Mouse (Mus musculus) lung, postnatal 10 days (tissue): ENCODE data around the gene Ccdc6.
A peak's percentile ranks its signal among the peaks of the same experiment; 100 is the strongest.

Source experiments
- DNase-seq: peaks from one replicate; pipeline ENCODE4 v3.0.0; 2021

The Ccdc6 gene

DNA sequence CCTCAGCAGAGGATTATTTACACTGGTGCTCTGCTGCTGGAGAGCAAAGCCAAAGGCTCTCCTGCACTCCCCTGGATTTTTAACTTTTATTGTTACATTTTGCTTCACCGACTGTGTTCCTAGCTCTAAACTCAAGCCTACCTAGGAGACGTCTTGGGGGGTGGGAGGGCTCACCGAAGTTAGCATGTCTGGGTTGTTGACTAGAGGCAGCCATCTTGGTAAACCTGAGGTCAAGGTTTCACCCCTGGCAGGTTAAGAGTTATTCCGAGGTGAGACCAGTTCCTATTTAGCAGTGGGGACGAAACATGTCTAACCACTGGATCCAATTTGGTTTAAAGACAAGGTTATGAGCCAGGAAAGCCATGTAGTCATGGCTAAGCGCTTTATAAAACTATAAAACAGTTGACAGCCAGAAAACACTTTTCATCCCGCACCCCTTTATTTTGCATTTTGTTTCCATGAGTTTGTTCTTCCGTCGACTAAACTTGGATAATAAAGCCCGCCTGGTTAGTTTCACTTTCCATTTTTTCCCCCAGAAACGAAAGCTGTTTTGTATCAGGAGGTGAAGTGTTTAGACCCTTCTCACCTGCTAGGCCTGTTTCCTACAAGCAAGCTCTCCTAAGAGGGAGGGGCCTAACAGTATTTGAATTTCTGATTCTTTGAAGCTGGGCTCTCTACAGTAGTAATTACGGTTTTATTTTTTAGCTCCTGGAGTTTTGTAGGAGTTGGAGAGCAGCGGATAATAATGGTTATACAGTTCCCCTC is 1.2 kb upstream of the Ccdc6 start:
- no peak for DNase-seq

DNA sequence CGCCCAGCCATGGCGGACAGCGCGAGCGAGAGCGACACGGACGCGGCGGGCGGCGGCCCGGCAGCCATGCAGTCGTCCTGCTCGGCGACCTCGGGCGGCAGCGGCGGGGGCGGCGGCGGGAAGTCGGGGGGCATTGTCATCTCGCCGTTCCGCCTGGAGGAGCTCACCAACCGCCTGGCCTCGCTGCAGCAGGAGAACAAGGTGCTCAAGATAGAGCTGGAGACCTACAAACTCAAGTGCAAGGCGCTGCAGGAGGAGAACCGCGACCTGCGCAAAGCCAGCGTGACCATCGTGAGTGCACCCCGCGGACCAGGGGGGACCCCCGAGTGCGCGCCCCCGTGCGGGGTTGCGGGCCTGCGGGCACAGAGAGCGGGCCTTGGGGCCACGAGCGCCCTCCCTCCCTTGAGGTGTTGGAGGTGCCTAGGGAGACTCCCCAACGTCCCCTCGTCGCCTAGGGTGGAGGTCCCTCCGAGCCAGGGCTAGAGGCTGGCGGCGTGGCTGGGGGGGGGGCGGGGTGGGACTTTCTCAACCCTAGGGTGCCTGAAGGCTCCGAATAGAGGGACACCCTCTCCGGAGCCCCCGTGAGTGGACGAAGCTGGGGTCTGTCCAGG is 475 bp downstream of the Ccdc6 start:
- DNase-seq: peak; percentile 57

DNA sequence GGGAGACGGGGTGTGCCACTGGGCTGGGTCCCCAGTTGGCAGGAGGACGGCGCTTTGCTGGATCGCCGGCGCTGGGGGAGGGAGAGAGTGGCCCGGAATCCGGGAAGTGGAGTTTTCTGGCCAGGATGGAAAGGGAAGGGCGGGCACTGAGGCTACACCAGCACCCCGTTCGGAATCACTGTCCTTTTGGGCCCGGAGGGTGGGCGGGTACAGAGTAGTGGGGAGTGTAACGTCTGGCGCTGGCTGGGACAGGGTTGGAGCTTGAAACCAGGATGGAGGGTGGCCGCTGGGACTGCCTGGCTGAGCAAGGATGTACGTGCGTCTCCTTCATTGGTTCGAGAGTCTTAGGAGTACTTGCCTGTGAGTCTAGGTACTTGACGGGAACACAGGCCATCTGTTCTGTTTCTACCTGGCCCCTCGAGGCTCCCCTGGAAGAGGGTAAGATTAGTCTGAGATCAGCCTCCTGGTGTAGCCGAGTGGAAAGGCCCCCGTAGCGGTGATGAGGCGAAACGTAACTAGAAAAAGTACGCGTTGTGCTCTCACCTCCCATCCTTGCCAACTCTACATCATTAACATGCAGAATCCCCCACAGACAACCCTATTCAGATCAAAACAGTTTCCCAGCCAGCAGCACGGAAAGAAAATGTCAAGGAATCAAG is 1.1 kb downstream of the Ccdc6 start:
- peak; percentile 84 for DNase-seq

DNA sequence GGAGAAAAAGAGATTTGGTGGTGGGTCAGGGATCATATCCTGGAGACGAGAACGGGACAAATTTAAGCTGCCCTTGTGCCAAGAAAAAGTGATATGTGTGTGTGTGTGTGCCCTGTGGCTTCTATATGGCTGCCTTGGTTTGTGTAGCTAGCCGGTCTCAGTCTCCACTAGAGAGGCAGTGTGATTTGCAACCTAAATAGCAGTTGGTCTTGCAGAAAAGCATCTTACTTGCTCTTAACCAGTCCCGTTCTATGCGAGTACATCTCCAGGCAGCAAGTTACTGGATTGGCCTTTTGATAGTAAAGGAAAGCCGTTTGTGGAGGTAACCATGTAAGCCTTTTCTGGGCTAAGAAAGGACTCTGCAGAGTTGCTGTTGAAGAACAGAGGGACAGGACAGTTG is 1.7 kb downstream of the Ccdc6 start:
- DNase-seq: no peak

DNA sequence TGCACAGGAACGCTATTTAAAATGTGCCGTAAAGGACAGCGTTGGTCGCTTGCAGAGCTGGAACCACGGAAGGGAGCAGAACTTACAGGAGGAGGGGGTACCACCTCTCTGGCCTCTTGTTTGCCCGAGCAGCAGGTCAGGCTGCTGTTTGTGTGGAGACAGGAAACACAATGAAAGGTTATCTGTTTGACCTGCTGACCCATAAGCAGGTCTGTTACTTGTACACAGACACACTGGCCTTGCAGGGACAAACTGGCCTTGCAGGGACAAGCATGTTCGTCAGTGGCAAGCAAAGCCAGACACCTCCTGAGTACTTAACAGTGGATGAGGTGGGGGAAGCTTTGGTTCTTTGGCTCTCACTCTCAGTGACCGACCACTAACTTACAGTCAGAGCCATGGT is 2.1 kb downstream of the Ccdc6 start:
- DNase-seq: no peak

DNA sequence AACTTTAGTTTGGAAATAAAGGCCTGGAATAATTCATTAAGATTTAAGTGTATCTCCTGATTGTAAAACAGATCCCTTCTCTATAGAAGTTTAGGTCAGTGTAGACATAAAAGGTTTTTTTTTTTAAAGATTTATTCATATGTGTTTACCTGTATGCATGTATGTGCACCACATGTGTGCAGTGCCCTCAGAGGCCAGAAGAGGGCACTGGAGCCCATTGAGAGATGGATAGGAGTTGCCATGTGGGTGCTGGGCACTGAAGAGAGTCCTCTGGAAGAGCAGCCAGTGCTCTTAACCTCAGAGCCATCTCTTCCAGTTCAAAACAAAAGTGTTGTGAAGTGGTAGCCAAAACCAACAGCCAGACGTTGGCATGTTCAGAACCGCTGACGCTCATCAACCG is 5.2 kb downstream of the Ccdc6 start:
- no peak for DNase-seq

DNA sequence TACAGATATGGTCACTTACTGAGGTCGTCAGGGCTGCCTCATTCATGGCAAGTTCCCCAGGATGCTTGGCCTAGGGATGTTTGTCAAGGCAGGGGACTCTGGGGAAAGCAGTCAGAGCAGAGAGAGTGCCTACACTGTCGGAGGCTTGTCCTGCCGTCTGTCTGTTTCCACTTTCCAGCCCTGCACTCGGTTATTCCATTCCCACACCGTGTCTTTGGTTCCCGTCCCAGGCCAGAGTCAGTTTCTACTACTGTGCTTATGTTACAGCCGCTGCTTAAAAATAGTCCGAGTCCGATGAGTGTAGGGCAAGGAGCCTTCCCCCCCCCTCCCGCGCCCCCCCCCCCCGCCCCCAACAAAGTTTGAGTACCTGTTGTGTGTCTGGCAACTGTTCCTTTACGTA is 11.1 kb downstream of the Ccdc6 start:
- DNase-seq: no peak

DNA sequence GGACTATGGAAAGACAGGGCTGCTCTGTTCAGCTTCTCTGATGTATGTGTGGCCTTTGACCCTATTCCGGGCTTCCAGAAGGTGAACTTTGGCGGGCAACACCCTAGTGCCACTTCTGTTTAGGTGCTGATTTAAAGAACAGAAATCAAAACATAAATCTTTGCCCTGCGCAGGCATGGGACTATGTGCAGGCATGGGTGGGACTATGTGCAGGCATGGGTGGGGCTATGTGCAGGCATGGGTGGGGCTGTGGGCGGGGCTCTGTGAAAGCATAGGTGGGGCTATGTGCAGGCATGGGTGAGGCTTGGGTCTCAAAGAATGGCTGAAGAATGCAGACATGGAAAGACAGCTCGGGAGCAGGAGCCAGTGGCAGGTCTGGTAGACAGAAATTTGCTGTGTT is 13.1 kb downstream of the Ccdc6 start:
- no peak for DNase-seq

DNA sequence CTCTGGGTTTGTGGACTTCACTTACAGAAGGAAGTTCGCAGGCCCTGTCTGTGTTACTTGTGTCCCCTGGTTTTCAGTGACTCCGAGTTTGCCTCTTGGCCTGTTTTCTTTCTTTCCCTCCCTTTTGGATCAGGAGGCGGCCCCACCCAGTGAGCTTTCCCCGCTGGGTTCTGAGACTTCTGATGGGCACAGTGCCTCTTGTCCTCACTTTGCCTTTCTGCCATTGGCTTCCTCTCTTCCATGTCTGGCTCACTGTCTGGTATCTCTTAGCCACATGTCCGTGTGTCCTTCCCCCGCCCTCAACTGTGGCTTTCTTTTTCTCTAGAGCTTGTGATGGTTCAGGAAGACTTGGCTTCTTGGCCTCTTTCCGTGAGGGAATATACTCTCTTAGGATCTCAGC is 13.9 kb downstream of the Ccdc6 start:
- peak; percentile 37 for DNase-seq

DNA sequence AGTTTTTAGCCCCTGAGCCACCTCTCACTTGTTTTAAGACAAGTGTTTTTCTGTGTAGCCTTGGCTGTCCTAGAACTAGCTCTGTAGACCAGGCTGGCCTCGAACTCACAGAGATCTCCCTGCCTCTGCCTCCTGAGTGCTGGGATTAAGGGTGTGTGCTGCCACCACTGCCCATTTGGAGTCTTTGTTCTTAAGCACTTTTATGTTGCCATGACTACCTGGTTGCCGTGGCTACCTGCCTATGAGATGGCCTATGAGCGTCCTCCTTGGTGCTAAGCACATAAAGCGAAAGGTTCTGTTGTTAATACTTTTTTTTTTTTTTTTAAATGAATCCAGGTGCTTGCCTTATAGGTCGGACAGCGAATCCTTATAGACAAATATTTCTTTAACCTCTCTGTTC is 14.7 kb downstream of the Ccdc6 start:
- DNase-seq: no peak

DNA sequence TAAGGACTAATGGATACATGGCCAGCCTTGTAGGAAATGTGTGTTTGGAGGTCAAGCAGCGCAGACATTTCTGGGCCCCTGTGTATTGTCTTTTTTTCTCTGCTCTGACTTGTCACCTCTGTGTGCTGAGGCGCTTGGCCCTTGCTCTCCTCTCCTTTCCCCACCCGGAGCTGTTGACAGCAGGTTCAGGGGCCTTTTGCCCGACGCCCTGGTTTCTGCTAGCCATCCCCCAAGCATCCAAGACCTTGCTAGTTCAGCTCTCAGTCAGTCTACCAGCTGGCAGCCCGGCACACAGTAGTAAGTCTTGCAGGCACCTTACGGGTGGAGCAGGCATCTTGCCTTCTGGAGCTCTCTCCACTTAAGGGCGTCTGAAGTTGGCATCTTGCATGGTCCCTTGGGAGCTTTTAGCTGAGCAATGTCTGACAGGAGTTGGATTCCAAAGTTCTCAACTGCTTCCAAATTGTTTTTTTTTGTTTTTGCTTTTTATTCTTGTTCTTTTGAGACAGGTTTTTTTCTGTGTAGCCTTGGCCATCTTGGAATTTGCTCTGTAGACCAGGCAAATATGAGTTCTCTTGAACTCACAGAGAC is 17.2 kb downstream of the Ccdc6 start:
- DNase-seq: no peak

DNA sequence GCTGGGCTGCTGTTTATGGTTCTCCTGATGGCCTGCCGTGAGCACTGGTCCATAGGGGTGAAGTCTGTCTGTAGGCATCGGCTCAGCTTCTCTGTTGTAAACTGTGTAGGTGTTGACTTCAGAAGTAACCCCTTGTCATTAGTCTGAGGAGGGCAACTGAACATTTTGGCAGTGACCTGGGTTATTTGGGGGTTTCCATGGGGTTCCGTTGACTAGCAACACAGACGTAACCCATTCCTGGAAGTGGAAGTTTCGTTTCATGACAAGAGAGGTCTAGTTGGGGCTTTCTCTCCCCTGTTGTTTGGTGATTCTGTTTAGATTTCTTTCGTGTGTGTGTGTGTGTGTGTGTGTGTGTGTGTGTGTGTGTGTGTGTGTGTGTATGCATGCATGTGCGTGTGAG is 19.5 kb downstream of the Ccdc6 start:
- no peak for DNase-seq

DNA sequence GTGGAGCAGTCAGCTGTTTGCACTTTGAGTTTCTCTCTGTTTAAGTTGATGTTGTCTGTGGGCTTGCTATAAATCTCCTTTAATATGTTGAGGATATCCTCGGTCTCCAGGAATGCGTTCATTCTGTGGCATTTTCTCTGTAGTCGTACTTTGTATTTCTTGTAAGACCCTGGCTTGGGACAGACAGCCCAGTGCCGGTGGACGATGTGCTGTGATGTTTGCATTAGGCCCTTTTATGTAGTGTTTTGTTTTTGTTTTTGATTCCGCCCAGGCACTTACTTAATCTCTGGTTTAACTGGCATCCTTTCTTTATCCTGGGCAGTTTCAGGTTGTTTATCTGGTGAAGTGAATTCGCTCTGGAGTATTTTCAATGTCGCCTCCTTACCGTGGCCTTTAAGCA is 22.5 kb downstream of the Ccdc6 start:
- DNase-seq: no peak

DNA sequence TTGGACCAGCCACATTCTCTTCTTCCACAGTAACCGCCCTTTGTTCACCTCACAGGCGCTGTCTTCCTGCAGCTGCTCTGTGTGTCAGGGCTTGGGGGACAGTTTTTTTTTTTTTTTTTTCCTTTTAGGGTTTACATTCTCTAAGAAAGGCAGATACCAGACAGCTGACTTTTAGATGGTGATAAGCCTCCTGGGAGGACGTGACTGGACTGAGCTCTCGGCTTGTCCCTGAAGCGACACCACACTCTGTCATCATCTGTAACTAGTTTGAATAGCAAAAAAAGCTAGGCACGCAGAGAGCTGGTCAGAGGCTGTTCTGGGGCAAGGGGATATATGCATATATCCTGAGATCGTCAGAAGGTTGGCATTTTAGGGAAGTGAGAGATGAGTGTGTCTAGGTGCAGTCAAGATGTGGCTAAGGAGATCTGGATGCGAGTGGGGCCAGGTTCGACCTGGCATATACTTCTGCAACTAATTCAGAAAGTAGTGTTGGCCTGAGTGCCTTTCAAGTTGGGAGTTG is 23.0 kb downstream of the Ccdc6 start:
- DNase-seq: no peak

DNA sequence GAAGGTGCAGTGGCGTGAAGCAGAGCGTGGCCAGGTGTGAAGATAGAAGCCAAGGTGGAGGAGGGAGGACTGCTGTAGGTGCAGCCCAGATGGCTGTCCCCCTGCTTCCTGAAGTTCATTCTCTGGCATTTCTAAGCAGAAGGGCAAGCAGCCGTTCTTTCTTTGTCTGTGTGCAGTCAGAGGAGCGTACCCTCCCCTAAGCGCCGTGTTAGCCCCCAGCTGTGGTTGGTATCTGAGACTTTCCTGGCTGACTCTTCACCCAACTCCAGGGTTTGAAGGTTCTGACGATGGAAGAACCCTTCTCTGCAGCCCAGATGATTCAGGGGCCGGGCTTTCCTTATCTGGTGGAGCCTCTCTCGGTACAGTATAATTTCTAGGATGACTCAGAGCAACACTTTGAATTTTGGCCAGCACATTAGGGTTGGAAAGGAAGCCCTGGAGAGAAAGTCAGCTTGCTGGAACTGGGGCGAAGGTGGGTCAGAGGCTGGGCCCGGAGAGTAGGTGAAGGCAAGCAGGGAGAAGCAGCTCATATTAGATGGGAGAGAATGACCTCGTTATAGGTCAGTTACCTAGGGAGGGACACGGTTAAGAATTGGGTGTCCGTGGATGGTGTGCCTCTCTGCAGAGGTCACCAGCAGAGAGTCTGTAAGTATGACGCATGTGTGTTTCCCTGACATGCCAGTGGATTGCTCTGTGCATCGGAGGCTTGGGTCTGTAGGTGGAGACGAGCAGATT is 23.9 kb downstream of the Ccdc6 start:
- DNase-seq: peak; percentile 53

DNA sequence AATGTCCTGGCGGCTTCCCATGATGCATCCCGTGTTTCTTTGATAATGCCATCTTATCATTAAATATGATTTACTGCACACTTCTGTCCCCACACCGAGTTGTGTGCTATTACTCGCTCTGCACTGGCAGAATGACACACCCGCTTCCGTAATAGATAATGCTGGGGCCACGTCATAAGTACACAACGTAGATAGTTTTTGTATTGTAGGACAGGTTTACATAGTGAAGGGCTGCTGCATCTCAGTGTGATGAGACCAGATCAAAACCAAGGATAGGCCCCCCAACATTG is 24.4 kb downstream of the Ccdc6 start:
- DNase-seq: no peak

DNA sequence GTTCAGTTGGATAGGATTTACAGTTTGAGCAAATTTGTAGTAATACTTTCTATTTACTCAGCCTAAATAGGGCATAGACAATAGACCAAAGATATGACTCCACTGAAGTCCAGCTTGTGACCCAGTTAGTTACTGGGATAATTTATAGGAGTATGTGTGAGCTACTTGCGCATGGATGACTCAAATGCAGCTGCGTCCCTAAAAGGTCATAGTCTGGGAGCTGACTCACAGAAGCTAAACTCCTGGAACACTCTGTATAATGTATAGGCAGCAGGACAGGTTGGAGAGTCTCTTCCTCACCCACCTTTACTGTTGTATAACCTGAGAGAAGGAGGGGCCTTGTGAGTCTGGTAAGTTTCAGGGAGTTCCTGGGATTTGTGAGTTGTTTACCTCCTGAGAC is 26.5 kb downstream of the Ccdc6 start:
- DNase-seq: no peak

DNA sequence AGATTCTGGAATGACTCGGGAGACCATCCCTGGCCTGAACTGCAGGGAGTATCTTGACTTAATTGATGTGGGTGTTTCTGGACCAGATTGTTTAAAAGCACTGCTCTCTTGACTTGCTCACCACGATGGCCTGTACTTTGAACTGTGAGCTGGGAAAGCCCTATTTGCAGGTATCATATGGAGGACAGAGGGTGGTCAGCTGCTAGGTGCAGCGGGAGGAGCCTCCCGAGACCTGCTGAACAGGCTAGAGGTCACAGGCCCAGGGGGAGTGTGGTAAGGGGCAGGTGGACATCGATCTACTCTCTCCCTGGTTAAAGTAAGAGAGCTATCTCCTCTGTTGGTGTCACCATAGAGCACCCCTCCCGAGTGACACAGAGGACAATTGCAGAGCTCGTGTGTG is 28.6 kb downstream of the Ccdc6 start:
- no peak for DNase-seq

DNA sequence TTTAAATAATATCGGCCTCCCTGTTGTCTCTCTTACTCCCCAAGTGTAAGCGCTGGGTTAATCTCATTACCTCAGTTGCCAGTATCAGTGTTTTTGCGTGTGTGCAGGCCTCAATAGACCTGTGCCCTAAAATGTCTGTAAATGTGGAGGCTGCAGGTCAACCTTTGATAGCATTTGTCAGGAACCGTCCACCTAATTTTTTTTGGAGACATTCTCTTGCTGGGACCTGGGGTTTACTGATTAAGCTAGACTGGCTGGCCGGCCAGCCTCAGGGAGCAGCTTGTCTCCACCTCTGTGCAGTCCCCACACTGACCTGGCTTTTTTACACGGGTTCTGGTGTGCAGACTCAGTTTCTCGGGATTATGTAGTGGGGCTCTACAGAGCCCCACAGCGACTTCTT is 30.4 kb downstream of the Ccdc6 start:
- no peak for DNase-seq

DNA sequence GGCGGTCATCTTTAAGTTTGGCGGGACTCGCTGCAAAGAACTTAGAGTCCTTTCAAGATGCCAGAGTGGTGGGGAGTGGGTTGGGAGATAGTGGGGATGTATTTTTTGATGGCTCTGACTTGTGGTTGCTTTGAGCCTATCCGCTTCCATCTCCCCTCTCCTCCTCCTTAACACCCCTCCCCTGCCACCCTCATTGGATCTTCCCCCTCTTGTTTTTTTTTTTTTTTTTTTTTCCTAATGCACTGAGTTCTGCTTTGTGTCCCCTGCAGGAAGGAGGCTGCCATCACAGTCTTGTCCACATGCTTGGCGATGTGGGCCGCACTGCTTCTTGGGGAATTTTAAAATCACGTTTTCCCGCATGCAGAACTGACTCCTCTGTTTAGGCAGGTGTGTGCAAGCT is 31.5 kb downstream of the Ccdc6 start:
- DNase-seq: no peak

DNA sequence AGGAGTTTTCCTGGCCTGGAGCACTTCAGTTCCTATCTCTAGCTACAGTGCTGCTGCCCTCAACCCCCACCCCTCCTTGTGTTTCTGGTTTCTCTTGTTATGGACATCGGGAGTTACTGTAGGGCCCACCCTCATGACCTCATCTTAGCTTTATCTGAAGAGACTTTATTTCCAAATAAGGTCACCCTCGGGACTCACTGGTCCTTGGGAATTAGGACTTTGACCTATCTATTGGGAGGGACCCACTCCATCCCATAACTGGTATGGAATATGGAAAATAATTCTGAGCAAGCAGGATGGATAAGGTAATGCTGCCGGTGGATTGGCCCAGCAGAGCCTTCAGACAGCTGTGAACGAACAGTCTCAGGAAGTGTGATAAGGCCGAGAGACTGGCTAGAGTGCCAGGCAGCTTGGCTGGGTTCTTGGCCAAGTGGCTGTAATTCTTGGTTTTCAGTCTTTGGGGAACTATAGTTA is 35.2 kb downstream of the Ccdc6 start:
- peak; percentile 33 for DNase-seq

DNA sequence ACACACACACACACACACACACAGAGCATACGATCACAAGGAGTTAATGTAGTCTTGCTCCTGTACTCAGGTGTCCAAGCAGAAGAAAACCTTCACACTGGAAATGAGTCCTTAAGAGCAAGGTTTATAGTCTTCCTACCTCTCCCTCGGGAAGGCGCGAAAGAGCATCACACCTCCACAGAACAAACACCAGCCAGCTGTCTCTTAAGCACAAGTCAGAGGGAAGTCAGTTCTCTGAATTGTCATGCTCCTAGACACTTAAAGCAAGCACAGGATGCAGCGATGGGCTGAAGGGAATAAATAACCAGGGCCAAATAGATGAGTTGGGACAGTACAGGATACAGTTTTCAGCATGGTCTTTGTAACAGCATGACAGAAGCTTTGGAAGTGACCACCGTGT is 35.8 kb downstream of the Ccdc6 start:
- no peak for DNase-seq

DNA sequence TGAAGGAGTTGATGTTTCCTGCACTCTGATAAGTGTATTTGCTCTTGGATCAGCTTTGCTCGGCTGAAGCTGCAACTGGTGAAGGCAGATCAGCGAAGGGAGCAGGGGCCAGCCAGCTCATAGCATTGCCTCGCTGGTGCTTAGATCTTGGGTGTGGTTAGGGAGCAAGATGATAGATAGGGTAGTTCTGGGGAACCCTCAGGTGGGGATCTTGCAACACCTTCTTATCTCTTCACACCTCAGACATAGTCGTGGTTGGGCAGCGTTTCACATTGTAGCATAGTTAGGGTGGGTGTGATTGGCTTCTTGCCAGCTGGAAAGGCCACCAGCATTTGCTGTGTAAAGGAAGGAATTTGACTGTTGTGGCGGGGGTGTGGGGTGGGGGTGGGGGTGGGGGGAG is 36.3 kb downstream of the Ccdc6 start:
- DNase-seq: peak; percentile 52
